Mouse (Mus musculus) hindbrain, embryonic 13.5 days (tissue): Measurements from ENCODE around the gene Vmn2r95. TPM values are rescaled to one million over a fixed set of nuclear protein-coding genes. Genes with fewer than 3 reads are reported as not detected.
"Not testable (repeated sequence)": the region's sequence is repeated elsewhere in the genome, so short reads cannot be mapped to it uniquely, and the experiment has no call there.

Experiments
- ATAC-seq: fragments of 200-750 bp; cut with Nextera tagmentation; 2 replicates; pipeline ENCODE4 v1.8.0; 2017; ENCODE audit warnings: moderate TSS enrichment; ENCODE audit not compliant: low FRiP score
- H3K27ac ChIP-seq: fragments of 300-500 bp; sonication (generic); 2 replicates; pipeline ENCODE4 v1.5.1; 2015; ENCODE audit warnings: inconsistent platforms, mild to moderate bottlenecking, moderate library complexity
- H3K27me3 ChIP-seq: fragments of 300-500 bp; sonication (generic); 2 replicates; pipeline ENCODE4 v1.6.1; 2015; ENCODE audit warnings: mild to moderate bottlenecking, inconsistent platforms
- H3K36me3 ChIP-seq: fragments of 300-500 bp; sonication (generic); 2 replicates; pipeline ENCODE4 v1.6.1; 2015; ENCODE audit warnings: mild to moderate bottlenecking, inconsistent platforms
- H3K4me1 ChIP-seq: fragments of 300-500 bp; sonication (generic); replicated peaks from 2 replicates; pipeline ENCODE4 v1.6.1; 2015; ENCODE audit warnings: inconsistent platforms
- H3K4me2 ChIP-seq: fragments of 300-500 bp; sonication (generic); 2 replicates; pipeline ENCODE4 v1.6.1; 2015; ENCODE audit warnings: inconsistent platforms, mild to moderate bottlenecking, moderate library complexity
- H3K4me3 ChIP-seq: fragments of 300-500 bp; sonication (generic); 2 replicates; pipeline ENCODE4 v1.5.1; 2015; ENCODE audit warnings: mild to moderate bottlenecking, inconsistent platforms
- H3K9ac ChIP-seq: fragments of 300-500 bp; sonication (generic); 2 replicates; pipeline ENCODE4 v1.6.1; 2015; ENCODE audit warnings: mild to moderate bottlenecking, inconsistent platforms
- H3K9me3 ChIP-seq: fragments of 300-500 bp; sonication (generic); 2 replicates; pipeline ENCODE4 v1.6.1; 2016; ENCODE audit warnings: inconsistent platforms
- WGBS: fragments of 180-500 bp; shearing (Covaris S2); methylation state at CpG from one replicate; pipeline ENCODE4 v1.1.7; 2015; 5-methylcytosine and 5-hydroxymethylcytosine counted together
- polyA plus RNA-seq: library from polyadenylated mRNA; unstranded; fragments of >200 nt; fragmentation: Nextera tagmentation; extraction: Ambion mirVana; gene quantifications from 2 replicates; pipeline ENCODE4 v1.2.1, GENCODE M21; 2015

The Vmn2r95 gene
- polyA plus RNA-seq: 0.01 TPM in 1 of 2 replicates, not detected in the other

DNA sequence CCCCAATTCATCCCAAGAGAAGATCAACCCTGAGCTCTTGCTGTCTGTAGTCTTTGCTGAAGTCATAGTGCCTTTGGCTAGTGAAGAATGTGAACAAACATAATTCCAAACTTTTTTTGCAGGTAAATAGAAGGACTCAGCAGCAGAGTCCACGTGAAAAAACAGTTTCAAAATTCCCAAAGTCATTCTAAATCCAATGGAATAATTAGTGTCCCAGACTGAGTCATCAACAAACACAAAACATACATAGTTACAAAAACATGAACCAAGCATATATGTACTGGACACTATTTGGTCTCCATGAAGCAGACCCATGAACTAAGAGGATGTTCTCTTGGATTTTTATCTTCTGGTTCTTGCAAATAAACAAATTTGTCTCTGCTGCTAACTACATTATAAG lies at the start of gene Vmn2r95:
Gene Vmn2r95 (plus strand): TSS at position 301 of the 400 bp plus-strand sequence.
- Histone ChIP-seq H3K27me3 (no peaks in the 10 kb centered on the region), H3K4me3 (no peak within 1 kb of the TSS), H3K36me3 (no peaks in the 10 kb centered on the region), H3K9me3 (no peaks in the 10 kb centered on the region), H3K4me2 (no peak within 1 kb of the TSS), H3K9ac (no peak within 1 kb of the TSS), H3K4me1 (no peaks in the 10 kb centered on the region), H3K27ac (no peak within 1 kb of the TSS)
- 39% methylated on average over 1 of the region's 1 CpGs for WGBS
- no peak for ATAC-seq

DNA sequence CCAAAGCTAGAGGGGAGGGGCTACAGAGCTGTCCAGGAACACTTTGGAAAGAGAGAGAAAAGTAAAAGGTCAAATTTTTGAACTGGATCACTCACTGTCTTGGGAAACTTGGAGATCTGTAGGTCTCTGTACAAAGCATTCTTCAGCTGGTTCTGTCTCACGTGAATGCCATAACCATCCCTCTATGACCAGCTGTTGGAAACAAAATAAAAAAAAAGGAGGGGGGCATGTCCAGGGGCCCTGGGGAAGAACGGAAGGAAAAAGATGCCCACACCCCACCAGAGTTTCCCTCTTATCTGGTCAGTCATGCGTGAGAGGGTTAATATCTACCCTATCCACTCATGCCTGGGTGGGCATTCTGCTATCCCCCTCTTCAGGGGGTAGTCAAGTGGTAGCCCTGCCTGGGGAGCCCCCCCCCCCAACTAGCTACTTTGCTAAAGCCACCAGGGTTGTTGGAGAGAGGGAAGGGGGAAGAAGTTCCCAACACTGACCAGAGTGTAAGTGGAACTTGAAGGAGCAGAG lies 31.8 kb downstream of the Vmn2r95 start:
- Histone ChIP-seq H3K27ac (no peak overlapping the region), H3K9me3 (no peaks in the 10 kb centered on the region; the same call in 1 of the 2 replicates), H3K4me1 (no peaks in the 10 kb centered on the region), H3K4me2 (no peak overlapping the region), H3K4me3 (no peak overlapping the region), H3K36me3 (no peaks in the 10 kb centered on the region), H3K27me3 (no peaks in the 10 kb centered on the region), H3K9ac (no peak overlapping the region)
- no peak for ATAC-seq
- WGBS: 76% methylated on average over 3 of the region's 3 CpGs

GRCm38 (mm10) chr17:18458126-18458634 lies 34.3 kb downstream of the Vmn2r95 start:
- H3K4me3 ChIP-seq, H3K36me3 ChIP-seq, H3K9ac ChIP-seq, H3K9me3 ChIP-seq, ATAC-seq, H3K27ac ChIP-seq, H3K4me2 ChIP-seq, H3K27me3 ChIP-seq, H3K4me1 ChIP-seq: not testable (repeated sequence)
- 92% methylated on average over 3 of the region's 3 CpGs for WGBS

GRCm38 (mm10) chr17:18462695-18463094 lies 38.8 kb downstream of the Vmn2r95 start:
- H3K27me3 ChIP-seq: no peaks in the 10 kb centered on the region
- no peaks in the 10 kb centered on the region for H3K36me3 ChIP-seq
- ATAC-seq: no peak
- no peak overlapping the region for H3K9ac ChIP-seq
- H3K4me2 ChIP-seq: no peak overlapping the region
- 0 out of 2 replicates have a peak, but pooled peaks cover 3% of the 10 kb centered on the region for H3K9me3 ChIP-seq
- no peaks in the 10 kb centered on the region for H3K4me1 ChIP-seq
- H3K27ac ChIP-seq: no peak overlapping the region
- no peak overlapping the region for H3K4me3 ChIP-seq

DNA sequence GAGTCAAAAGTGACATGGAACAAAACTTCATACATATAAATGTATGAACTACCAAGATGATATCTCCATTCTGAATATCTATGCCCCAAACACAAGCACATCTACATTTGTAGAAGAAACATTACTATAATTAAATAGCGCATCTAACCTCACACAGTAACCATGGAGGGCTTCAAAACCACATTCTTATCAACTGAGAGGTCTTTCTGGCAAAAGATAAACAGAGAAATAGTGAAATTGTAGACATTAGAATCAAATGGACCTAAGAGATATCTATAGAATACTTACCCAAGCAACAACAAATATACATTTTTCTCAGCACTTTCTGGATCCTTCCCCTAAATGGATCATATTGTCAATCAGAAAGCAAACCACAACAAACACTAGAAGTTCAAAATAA lies 56.0 kb downstream of the Vmn2r95 start:
- Histone ChIP-seq H3K36me3 (no peaks in the 10 kb centered on the region), H3K9ac (no peak overlapping the region), H3K9me3 (peaks cover 7% of the 10 kb centered on the region; the same call in 1 of the 2 replicates), H3K4me2 (no peak overlapping the region), H3K27me3 (no peaks in the 10 kb centered on the region), H3K4me3 (no peak overlapping the region), H3K27ac (no peak overlapping the region), H3K4me1 (no peaks in the 10 kb centered on the region)
- ATAC-seq: no peak
- WGBS: 65% methylated on average over 1 of the region's 1 CpGs

Other genes with a start within 250 kb of the Vmn2r95 start
- gene Vmn2r94, start 146.3 kb upstream of the Vmn2r95 start, polyA plus RNA-seq: not detected in 2 replicates
- not detected in 2 replicates for gene Vmn2r93, start 126.0 kb upstream of the Vmn2r95 start, polyA plus RNA-seq
- not detected in 2 replicates for gene Vmn2r96, start 149.1 kb downstream of the Vmn2r95 start, polyA plus RNA-seq